Mouse (Mus musculus) left cerebral cortex, adult 18-20 months (tissue): ENCODE data around the gene Ngdn. TPM values are rescaled to one million over a fixed set of nuclear protein-coding genes. Genes with fewer than 3 reads are reported as not detected.
"Not testable (repeated sequence)": the region's sequence is repeated elsewhere in the genome, so short reads cannot be mapped to it uniquely, and the experiment has no call there.

ENCODE experiments used
- DNase-seq, 2 experiments: peaks; one replicate each; pipeline ENCODE4 v3.0.0; 2021 to 2022; ENCODE audit warnings: low spot score in 2 of 2, mixed read lengths in 1 of 2
- total RNA-seq, 2 experiments: library from RNA; stranded (reverse); gene quantifications; 2 replicates each; pipeline ENCODE4 v1.2.3; 2021

Gene Ngdn
- total RNA-seq, 2 experiments from 2014 or later, result 30.6 to 32.0 TPM

- DNase-seq, result no peak
Observed at GRCm38 (mm10) chr14:55027653-55028052, 12.4 kb downstream of the Ngdn start.

- no peak for DNase-seq
Observed at GRCm38 (mm10) chr14:55028333-55028835, 13.1 kb downstream of the Ngdn start.

- DNase-seq, result peak in 1 of 2 experiments; percentile 29
Observed at GRCm38 (mm10) chr14:55029034-55029698, 13.9 kb downstream of the Ngdn start.

GRCm38 (mm10) chr14:55032695-55033225, 17.5 kb downstream of the Ngdn start:
- no peak for DNase-seq

- DNase-seq, result not testable (repeated sequence)
Observed at GRCm38 (mm10) chr14:55043694-55044093, 28.4 kb downstream of the Ngdn start.

- no peak for DNase-seq
Observed at GRCm38 (mm10) chr14:55047971-55048531, 32.8 kb downstream of the Ngdn start.

- peak; percentile 72 to 81 for DNase-seq
Observed at GRCm38 (mm10) chr14:55052496-55052895, 37.2 kb downstream of the Ngdn start.

- DNase-seq, result no peak
Observed at GRCm38 (mm10) chr14:55053050-55053449, 37.8 kb downstream of the Ngdn start.

GRCm38 (mm10) chr14:55053708-55054190, 38.5 kb downstream of the Ngdn start:
- peak; percentile 75 to 87 for DNase-seq

- DNase-seq, result peak in 1 of 2 experiments; percentile 45
Observed at GRCm38 (mm10) chr14:55054191-55054749, 39.0 kb downstream of the Ngdn start.

GRCm38 (mm10) chr14:55055167-55055834, 40.0 kb downstream of the Ngdn start:
- peak; percentile 84 to 87 for DNase-seq

GRCm38 (mm10) chr14:55059009-55059408, 43.8 kb downstream of the Ngdn start:
- no peak for DNase-seq

GRCm38 (mm10) chr14:55059931-55060330, 44.7 kb downstream of the Ngdn start:
- DNase-seq, result no peak

- no peak for DNase-seq
Observed at GRCm38 (mm10) chr14:55061845-55062244, 46.6 kb downstream of the Ngdn start.

- peak; percentile 61 to 76 for DNase-seq
Observed at GRCm38 (mm10) chr14:55062626-55063025, 47.4 kb downstream of the Ngdn start.

GRCm38 (mm10) chr14:55063117-55063516, 47.9 kb downstream of the Ngdn start:
- DNase-seq, result no peak

- DNase-seq, result no peak
Observed at GRCm38 (mm10) chr14:55063581-55064381, 48.5 kb downstream of the Ngdn start.

- no peak for DNase-seq
Observed at GRCm38 (mm10) chr14:55064481-55065370, 49.5 kb downstream of the Ngdn start.

GRCm38 (mm10) chr14:55065391-55065790, 50.1 kb downstream of the Ngdn start:
- DNase-seq, result no peak

GRCm38 (mm10) chr14:55066042-55066441, 50.8 kb downstream of the Ngdn start:
- DNase-seq, result no peak
